Mouse (Mus musculus): ENCODE measurements around the gene Pdgfd.

Gene Pdgfd

GRCm38 (mm10) chr9:6317114-6317513, 148.7 kb downstream of the Pdgfd start:
- DNase-seq, result no peak

DNA sequence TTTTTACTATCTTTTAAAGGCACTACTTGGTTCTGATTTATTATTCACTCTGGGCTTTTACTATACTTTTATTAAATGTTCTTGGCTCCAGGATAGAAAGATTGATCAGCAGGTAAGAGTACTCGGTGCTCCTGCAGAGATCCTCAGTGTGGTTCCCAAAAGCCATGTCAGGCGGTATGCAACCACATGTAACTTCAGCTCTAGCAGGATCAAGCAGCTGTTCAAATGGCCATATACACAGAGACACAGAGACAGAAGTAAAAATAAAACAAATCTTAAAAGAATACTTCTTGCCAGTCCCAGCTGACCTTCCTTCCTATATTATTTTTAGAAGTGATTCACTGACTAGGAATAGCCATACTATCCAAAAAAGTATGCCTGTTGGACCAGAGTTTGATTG, 157.0 kb downstream of the Pdgfd start:
- no peak for DNase-seq

DNA sequence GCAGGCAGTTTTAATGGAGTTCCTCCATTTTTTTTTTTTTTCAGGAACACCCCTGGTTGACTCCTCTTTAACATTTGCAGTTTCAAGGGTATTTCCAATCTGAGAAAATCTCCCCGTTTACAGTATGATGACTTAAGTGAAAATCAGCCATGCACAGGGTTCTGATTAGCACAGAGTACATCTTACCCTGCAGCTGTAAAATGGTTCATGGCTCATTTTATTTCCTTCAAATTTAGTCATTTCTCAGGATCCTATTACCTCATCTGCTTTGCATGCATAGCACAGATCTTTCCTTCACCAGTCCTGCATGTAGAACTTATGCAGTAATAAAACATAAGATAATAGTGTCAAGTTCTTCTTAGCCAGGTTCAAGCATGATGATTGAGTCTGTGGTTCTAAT, 165.1 kb downstream of the Pdgfd start:
- DNase-seq, result no peak

- no peak for DNase-seq
Measured at GRCm38 (mm10) chr9:6336236-6336635, 167.9 kb downstream of the Pdgfd start.

DNA sequence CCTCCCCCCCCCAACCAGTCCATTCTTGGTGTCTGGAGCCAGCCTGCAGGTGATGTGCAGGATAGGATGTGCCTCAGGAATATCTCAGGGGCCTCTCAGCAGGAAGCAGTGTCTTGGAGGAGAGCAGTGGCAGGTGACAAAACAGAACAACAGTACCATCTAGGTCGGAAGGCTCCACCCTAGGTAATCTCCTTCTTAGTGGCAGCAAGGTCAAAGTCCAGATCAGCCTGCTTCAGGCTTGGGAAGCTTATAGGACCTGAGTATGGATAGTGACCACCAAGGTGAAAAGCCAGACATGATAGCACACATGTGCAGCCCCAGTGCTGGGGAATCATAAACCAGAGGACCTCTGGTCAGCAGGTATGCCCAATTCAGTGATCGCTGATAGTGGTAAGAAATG, 169.5 kb downstream of the Pdgfd start:
- no peak for DNase-seq

GRCm38 (mm10) chr9:6338344-6338743, 170.0 kb downstream of the Pdgfd start:
- no peak for DNase-seq

GRCm38 (mm10) chr9:6339394-6339793, 171.0 kb downstream of the Pdgfd start:
- no peak for DNase-seq

DNA sequence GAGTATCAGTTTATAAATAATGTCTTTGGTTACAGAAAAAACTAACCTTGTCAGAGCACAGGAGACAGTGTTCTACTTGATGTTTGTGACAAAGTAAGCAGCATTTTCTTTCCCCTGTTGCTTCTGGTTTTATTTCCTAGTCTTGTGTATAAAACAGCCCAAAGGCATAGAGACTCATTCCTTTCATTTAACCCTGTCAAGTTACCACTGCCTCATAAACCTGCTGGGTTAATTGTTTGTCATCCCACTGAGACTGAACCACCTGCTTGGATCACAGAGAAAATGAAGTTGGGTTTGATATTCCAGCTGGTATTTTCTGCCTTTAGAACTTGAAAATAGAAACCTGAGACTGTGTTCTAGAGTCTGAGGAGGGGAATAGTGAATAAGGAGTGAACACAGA, 172.4 kb downstream of the Pdgfd start:
- no peak for DNase-seq

DNA sequence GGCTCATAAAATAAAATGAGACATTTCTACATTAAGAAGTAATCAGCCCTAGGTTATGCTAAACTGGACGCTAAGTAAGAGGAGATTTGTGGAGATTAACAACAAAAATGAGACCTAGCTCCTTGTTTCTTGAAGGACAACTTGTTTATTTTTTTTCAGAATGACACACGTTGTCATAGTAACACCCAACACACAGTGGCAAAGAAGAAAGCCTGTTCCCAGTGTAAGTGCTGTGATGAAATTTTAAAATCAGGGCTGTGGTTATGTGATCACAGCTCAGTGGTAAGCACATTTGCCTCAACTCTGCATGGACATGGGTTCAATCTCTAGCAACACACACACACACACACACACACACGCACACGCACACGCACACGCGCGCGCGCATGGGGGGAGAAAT, 174.5 kb downstream of the Pdgfd start:
- DNase-seq, result no peak

- DNase-seq, result no peak
Measured at GRCm38 (mm10) chr9:6344514-6344913, 176.1 kb downstream of the Pdgfd start.

- no peak for DNase-seq
Measured at GRCm38 (mm10) chr9:6344924-6345323, 176.5 kb downstream of the Pdgfd start.

- no peak for DNase-seq
Measured at GRCm38 (mm10) chr9:6345366-6345765, 177.0 kb downstream of the Pdgfd start.

- DNase-seq, result no peak
Measured at GRCm38 (mm10) chr9:6353257-6353960, 185.0 kb downstream of the Pdgfd start.

DNA sequence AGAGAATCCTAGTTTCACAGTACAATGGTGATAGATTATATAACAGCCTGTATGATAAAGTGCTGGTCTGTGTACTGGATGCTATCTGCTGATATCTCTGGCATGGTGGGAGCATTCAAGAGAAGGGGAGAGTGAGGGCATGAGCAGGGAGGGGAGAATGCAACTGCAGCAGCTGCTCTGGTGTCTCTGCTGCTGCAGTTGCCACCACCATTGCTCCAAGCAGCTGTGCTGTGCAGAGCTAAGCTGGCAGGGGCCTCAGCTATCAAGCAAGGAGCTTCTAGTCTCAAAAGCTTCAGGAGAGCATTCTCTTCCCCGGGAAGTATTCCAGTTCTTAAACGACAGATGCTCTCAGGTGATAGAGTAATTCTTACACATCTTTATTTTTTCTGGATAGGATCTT, 192.4 kb downstream of the Pdgfd start:
- no peak for DNase-seq

- DNase-seq, result no peak
Measured at GRCm38 (mm10) chr9:6366550-6366949, 198.2 kb downstream of the Pdgfd start.

DNA sequence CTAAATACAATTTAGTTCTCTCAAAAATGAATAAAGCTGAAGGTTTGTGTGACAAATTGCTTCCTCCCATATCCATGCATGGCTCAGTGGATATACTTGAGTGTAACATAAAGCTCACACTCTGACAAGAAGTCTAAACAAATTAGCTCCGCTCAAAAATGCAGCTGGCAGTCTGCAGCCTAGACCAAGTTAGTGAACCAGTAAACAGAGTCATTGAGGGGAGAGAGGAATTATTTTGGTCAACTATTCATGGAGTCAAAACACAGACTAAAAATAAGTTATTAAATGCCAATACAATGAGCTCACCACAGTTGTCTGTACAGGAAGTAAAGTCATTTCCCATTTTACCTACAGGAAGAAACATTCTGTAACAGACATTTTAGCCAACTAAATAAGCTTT, 233.4 kb downstream of the Pdgfd start:
- DNase-seq, result no peak

- DNase-seq, result no peak
Measured at GRCm38 (mm10) chr9:6406535-6406934, 238.2 kb downstream of the Pdgfd start.

- no peak for DNase-seq
Measured at GRCm38 (mm10) chr9:6407972-6408371, 239.6 kb downstream of the Pdgfd start.

DNA sequence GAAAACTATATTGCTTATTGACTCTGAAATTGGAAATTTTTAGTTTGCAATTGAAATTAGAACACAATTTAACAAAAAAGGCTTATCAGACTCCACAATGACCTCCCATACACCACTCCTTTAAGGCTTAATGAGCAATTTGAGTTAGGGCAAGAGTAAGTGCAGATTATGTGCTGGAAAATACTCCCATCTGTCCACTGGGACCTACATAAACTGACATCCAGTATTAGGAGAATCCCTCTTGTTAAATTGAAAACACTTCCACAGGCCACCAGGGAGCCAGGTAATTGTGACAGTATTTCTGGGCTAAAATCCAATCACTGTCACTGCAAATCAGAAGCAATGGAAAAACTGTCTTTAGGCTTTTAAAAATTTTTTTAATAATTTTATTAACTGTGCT, 256.2 kb downstream of the Pdgfd start:
- no peak for DNase-seq

Data from liver (tissue).